Mouse (Mus musculus) hindbrain, embryonic 11.5 days (tissue): ENCODE results near the gene Zfp580. TPM values are rescaled to one million over a fixed set of nuclear protein-coding genes. Genes with fewer than 3 reads are reported as not detected.
"Not testable (repeated sequence)": the region's sequence is repeated elsewhere in the genome, so short reads cannot be mapped to it uniquely, and the experiment has no call there.

ENCODE experiments used
- ATAC-seq: fragments of 200-750 bp; cut with Nextera tagmentation; 2 replicates; pipeline ENCODE4 v1.8.0; 2017; ENCODE audit warnings: mild to moderate bottlenecking, moderate TSS enrichment, moderate library complexity; ENCODE audit not compliant: low FRiP score
- DNase-seq: peaks from one replicate; pipeline ENCODE4 v3.0.0-alpha.2; 2015; ENCODE audit warnings: low spot score
- H3K27ac ChIP-seq: fragments of 300-500 bp; sonication (generic); 2 replicates; pipeline ENCODE4 v1.5.1; 2014; ENCODE audit warnings: mild to moderate bottlenecking, low read depth, low read length
- H3K27me3 ChIP-seq: fragments of 300-500 bp; sonication (generic); 2 replicates; pipeline ENCODE4 v1.6.1; 2014; ENCODE audit warnings: mild to moderate bottlenecking, low read length, moderate library complexity, mixed read lengths; ENCODE audit not compliant: control insufficient read depth, insufficient read depth
- H3K36me3 ChIP-seq: fragments of 300-500 bp; sonication (generic); 2 replicates; pipeline ENCODE4 v1.6.1; 2014; ENCODE audit warnings: mild to moderate bottlenecking, low read length, moderate library complexity, mixed read lengths; ENCODE audit not compliant: control insufficient read depth, insufficient read depth
- H3K4me1 ChIP-seq: fragments of 300-500 bp; sonication (generic); replicated peaks from 2 replicates; pipeline ENCODE4 v1.6.1; 2014; ENCODE audit warnings: low read length, mixed read lengths; ENCODE audit not compliant: control insufficient read depth, insufficient read depth
- H3K4me2 ChIP-seq: fragments of 300-500 bp; sonication (generic); replicated peaks from 2 replicates; pipeline ENCODE4 v1.6.1; 2014; ENCODE audit warnings: mild to moderate bottlenecking, low read depth, low read length
- H3K4me3 ChIP-seq: fragments of 300-500 bp; sonication (generic); 2 replicates; pipeline ENCODE4 v1.5.1; 2014; ENCODE audit warnings: low read depth, low read length
- H3K9ac ChIP-seq: fragments of 300-500 bp; sonication (generic); 2 replicates; pipeline ENCODE4 v1.6.1; 2014; ENCODE audit warnings: low read depth, low read length
- H3K9me3 ChIP-seq: fragments of 300-500 bp; sonication (generic); 2 replicates; pipeline ENCODE4 v1.6.1; 2016; ENCODE audit warnings: low read length; ENCODE audit not compliant: control insufficient read depth
- WGBS: fragments of 180-500 bp; shearing (Covaris S2); extraction: QIAGEN DNeasy Blood & Tissue Kit; methylation state at CpG from one replicate; pipeline ENCODE4 v1.1.7; 2014; 5-methylcytosine and 5-hydroxymethylcytosine counted together
- polyA plus RNA-seq: library from polyadenylated mRNA; unstranded; fragments of >200 nt; fragmentation: Nextera tagmentation; extraction: Ambion mirVana; gene quantifications from 2 replicates; pipeline ENCODE4 v1.2.1, GENCODE M21; 2014

Gene Zfp580
- polyA plus RNA-seq, 1 experiment from 2014 or later, result 32.4 TPM

DNA sequence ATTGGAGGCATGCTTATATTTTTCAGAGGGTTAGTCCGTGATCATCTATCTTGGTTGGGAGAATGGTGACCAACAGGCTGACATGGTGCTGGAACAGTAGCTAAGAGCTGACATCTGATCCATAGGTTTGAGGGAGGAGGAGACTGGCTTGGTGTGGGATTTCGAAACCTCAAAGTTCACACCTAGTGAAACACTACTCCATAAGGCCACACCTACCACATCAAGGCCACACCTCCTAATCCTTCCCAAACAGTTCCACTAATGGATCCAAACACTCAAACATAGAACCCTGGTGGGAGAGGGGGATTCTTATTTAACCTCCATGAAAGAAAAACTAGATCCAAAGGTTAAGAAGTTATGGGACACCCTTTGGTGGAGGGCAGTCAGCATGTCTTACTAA is 34.4 kb upstream of the Zfp580 start:
- Histone ChIP-seq H3K9me3 (no peaks in the 10 kb centered on the region), H3K4me3 (no peak overlapping the region), H3K4me2 (no peak overlapping the region), H3K27me3 (no peaks in the 10 kb centered on the region), H3K27ac (no peak overlapping the region), H3K4me1 (0 out of 2 replicates have a peak, but pooled peaks cover 2% of the 10 kb centered on the region), H3K36me3 (no peaks in the 10 kb centered on the region; the same call in 1 of the 2 replicates), H3K9ac (no peak overlapping the region)
- ATAC-seq (no peak), DNase-seq (no peak)
- 94% methylated on average over 2 of the region's 2 CpGs for WGBS

GRCm38 (mm10) chr7:5017352-5017751 is 34.0 kb upstream of the Zfp580 start:
- Histone ChIP-seq H3K4me2 (no peak overlapping the region), H3K27ac (no peak overlapping the region), H3K9ac (no peak overlapping the region), H3K4me1 (0 out of 2 replicates have a peak, but pooled peaks cover 2% of the 10 kb centered on the region), H3K27me3 (no peaks in the 10 kb centered on the region), H3K4me3 (no peak overlapping the region), H3K9me3 (no peaks in the 10 kb centered on the region), H3K36me3 (no peaks in the 10 kb centered on the region)
- DNase-seq (no peak), ATAC-seq (no peak)
- 88% methylated on average over 16 of the region's 16 CpGs for WGBS

DNA sequence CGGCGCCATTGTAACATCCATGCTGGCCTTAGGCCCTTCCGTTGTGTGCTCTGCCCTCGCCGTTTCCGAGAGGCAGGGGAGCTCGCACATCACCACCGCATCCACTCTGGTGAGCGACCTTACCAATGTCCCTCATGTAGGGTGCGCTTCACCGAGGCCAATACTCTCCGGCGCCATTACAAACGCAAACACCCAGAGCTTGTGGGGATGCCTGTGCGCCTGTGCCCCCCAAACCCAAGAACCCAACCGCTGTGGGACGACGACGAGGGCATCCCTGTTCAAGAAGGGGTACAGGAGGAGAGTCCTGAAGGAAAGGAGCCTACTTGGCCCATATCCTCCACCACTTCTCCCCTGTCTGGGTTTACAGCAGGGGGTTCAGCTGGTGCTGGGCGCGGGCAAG is 33.4 kb upstream of the Zfp580 start:
- Histone ChIP-seq H3K27ac (no peak overlapping the region), H3K4me1 (0 out of 2 replicates have a peak, but pooled peaks cover 2% of the 10 kb centered on the region), H3K4me3 (no peak overlapping the region), H3K9ac (no peak overlapping the region), H3K27me3 (no peaks in the 10 kb centered on the region), H3K36me3 (no peaks in the 10 kb centered on the region), H3K9me3 (no peaks in the 10 kb centered on the region), H3K4me2 (no peak overlapping the region)
- 97% methylated on average over 21 of the region's 21 CpGs for WGBS
- DNase-seq (no peak), ATAC-seq (no peak)

DNA sequence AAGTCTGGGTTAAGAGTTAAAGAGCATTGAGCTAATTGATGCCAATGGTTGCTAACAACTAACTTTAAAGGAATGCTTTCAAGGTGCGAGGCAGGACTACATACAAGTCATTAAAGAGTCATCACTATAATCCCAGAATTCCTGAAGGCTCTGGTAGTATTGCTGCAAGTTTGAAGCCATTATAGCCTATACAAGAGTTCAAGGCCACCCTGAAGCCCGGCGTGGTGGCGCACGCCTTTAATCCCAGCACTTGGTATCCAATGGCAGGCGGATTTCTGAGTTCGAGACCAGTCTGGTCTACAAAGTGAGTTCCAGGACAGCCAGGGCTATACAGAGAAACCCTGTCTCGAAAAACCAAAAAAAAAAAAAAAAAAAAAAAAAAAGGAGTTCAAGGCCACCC is 31.8 kb upstream of the Zfp580 start:
- Histone ChIP-seq H3K4me2 (peak overlapping the region; percentile 38), H3K4me3 (peak overlapping the region; percentile 87), H3K27ac (peak overlapping the region; percentile 90), H3K9ac (peak overlapping the region; percentile 46; the same call in 1 of the 2 replicates)
- WGBS, result 34% methylated on average over 8 of the region's 8 CpGs
- not testable (repeated sequence) for H3K27me3 ChIP-seq, ATAC-seq, DNase-seq, H3K4me1 ChIP-seq, H3K9me3 ChIP-seq, H3K36me3 ChIP-seq

DNA sequence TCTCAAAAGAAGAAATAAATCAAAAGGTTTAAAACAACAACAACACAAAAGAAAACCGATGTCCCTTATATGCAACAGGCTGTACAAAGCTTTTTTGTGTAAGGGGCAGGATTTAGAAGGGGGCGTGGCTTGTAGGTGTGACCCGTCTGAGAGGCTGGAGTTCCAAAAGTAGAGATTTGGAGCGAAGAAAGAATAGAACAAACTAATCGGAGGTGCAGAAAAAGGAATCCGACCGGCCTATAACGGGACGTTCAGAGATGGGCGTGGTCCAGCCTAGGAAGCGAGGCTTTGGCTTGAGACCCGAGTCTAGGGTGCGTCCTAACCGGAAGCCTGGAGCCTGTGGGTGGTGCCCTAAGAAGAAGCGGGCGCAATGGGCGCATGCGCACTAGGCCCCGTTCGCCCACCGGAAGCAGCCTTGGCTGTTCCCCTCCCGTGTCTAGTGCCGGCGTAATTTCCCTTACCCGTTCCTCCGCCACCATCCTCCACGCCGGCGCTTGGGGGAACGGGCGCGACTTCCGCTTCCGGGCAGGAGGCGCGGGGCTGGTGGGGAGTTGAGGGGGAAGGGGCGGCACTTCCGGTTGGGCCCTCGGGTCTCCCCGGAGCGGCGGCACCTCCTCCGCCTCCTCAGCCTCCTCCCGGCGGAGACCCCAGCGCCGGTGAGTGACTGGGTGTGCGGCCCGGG is 31.2 kb upstream of the Zfp580 start, which contains the start of the genes Zfp865 and Ccdc106:
Gene Zfp865, plus strand, starts transcription at position 377 of the 682 bp plus-strand sequence.
Gene Ccdc106, plus strand, starts transcription at position 554 of the 682 bp plus-strand sequence.
- Histone ChIP-seq H3K4me2 (peak within 1 kb of the TSS; percentile 81), H3K4me1 (0 out of 2 replicates have a peak, but pooled peaks cover 2% of the 10 kb centered on the region), H3K9ac (peak within 1 kb of the TSS; percentile 96), H3K27me3 (no peaks in the 10 kb centered on the region), H3K9me3 (no peaks in the 10 kb centered on the region), H3K27ac (peak within 1 kb of the TSS; percentile 90), H3K4me3 (peak within 1 kb of the TSS; percentile 87), H3K36me3 (peaks cover 4% of the 10 kb centered on the region; the same call in 1 of the 2 replicates)
- ATAC-seq (peak; percentile 87), DNase-seq (peak; percentile 99)
- under 1% methylated on average over 34 of the region's 49 CpGs for WGBS

DNA sequence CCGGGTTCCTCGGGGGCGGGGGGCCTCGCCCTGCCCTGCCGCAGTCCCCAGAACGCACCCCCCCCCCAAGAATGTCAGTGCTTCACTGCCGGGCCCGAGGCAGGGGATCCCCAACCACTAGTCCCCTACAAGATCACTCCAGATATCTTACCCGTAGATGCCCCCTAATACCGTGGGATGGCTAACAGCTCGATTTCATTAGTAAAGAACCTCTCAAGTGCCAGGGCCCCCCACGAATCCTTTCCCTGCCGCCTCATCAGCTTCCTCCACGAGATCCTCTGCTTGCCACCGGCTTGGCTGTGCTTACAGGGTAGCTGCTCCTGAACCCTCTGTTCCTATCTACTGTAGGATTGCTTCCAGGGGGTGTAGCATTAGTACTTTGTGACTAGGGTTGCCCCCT is 30.7 kb upstream of the Zfp580 start:
- Histone ChIP-seq H3K9me3 (no peaks in the 10 kb centered on the region), H3K4me3 (peak overlapping the region; percentile 87), H3K4me1 (0 out of 2 replicates have a peak, but pooled peaks cover 2% of the 10 kb centered on the region), H3K9ac (peak overlapping the region; percentile 96), H3K4me2 (peak overlapping the region; percentile 81), H3K27me3 (no peaks in the 10 kb centered on the region), H3K36me3 (peaks cover 4% of the 10 kb centered on the region; the same call in 1 of the 2 replicates), H3K27ac (peak overlapping the region; percentile 90)
- ATAC-seq (peak; percentile 12), DNase-seq (no peak)
- WGBS, result under 1% methylated on average over 11 of the region's 15 CpGs

- Histone ChIP-seq H3K9me3 (no peaks in the 10 kb centered on the region), H3K36me3 (peaks cover 4% of the 10 kb centered on the region; the same call in 1 of the 2 replicates), H3K4me2 (peak overlapping the region; percentile 81), H3K4me3 (peak overlapping the region; percentile 87), H3K4me1 (0 out of 2 replicates have a peak, but pooled peaks cover 2% of the 10 kb centered on the region), H3K9ac (peak overlapping the region; percentile 96), H3K27ac (no peak overlapping the region), H3K27me3 (no peaks in the 10 kb centered on the region)
- DNase-seq (no peak), ATAC-seq (no peak)
- WGBS, result 54% methylated on average over 5 of the region's 5 CpGs
These were observed 30.1 kb upstream of the Zfp580 start for GRCm38 (mm10) chr7:5021197-5021596.

- ATAC-seq, result no peak
- WGBS, result 95% methylated on average over 22 of the region's 22 CpGs
- no peak for DNase-seq
- Histone ChIP-seq H3K36me3 (peaks cover 46% of the 10 kb centered on the region), H3K4me2 (no peak overlapping the region), H3K9me3 (peaks cover 13% of the 10 kb centered on the region), H3K9ac (no peak overlapping the region), H3K4me3 (no peak overlapping the region), H3K27ac (no peak overlapping the region), H3K4me1 (no peaks in the 10 kb centered on the region), H3K27me3 (no peaks in the 10 kb centered on the region)
These were observed 21.8 kb upstream of the Zfp580 start for GRCm38 (mm10) chr7:5029543-5029942.

- ATAC-seq (no peak), DNase-seq (no peak)
- Histone ChIP-seq H3K27me3 (no peaks in the 10 kb centered on the region), H3K9ac (no peak overlapping the region), H3K36me3 (peaks cover 45% of the 10 kb centered on the region), H3K4me2 (no peak overlapping the region), H3K9me3 (peaks cover 13% of the 10 kb centered on the region), H3K4me3 (no peak overlapping the region), H3K4me1 (no peaks in the 10 kb centered on the region), H3K27ac (no peak overlapping the region)
- 92% methylated on average over 21 of the region's 21 CpGs for WGBS
These were observed 21.4 kb upstream of the Zfp580 start for GRCm38 (mm10) chr7:5029946-5030345.
